Comparison of ENCODE assay signal across 11 mouse cellular contexts in the genomic region with DNA sequence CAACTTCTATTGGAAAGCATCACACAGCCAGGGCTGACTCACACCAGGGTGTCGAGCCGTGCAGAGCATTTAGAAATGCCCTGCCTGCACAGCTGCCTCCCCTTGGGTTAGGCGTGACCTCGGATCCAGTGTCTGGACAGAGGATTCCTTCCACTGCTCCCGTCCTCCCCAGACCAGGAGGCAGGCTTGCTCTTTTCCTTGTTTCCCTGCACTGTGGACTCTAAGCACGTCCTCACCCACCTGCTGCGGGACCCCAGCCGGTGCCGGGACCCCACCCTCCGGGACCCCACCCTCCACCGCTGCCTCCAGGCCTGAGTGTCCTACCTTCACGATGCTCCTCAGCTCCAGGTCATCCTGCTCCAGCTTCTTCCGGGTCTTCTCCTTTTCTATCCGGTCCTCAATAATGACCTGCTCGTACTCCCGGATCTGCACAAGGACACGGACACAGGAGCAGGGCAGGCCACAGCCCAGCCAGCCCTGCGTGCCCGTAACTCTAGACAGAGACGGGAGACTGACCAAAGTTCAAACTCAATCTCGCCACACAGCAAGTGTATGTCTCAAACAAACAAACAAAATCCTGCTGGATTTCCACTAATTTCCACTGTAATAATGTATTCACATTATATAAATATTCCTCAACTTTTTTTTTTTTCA. TPM values are rescaled to one million over a fixed set of nuclear protein-coding genes. Genes with fewer than 3 reads are reported as not detected.
DNase-seq lines count a peak whose midpoint lies in the region; ATAC-seq and TF ChIP-seq lines count a peak whose summit lies in the region.
"Had no signal": no experiment of that assay in that cellular context is flagged by ENCODE, and none has a peak within 500 bp of the region (broad histone marks: within the 10 kb centered on the region; RNA-seq: fewer than 3 reads in every experiment).

No protein-coding gene starts in this region.

- no peak overlapping the region for H3K9ac ChIP-seq in lung, postnatal 0 days (replicated peaks; ENCODE audit: low read depth)
- H3K9ac ChIP-seq: heart, embryonic 15.5 days had no signal

- TF ChIP-seq CTCF in lung, postnatal 0 days (IDR thresholded peaks at IDR 0.05) = no peak

- H3K9me3 ChIP-seq in lung, postnatal 0 days (ENCODE audit: low read length) = no peaks in the 10 kb centered on the region
- H3K9me3 ChIP-seq: G1E; heart, embryonic 15.5 days had no signal

- no peaks in the 10 kb centered on the region for H3K27me3 ChIP-seq in lung, postnatal 0 days (replicated peaks; ENCODE audit: insufficient read depth, low read length)
- H3K27me3 ChIP-seq in myocyte (ENCODE audit: control insufficient read depth, insufficient read depth, insufficient read length) = no peaks in the 10 kb centered on the region
- H3K27me3 ChIP-seq: heart, embryonic 15.5 days had no signal

- 72% methylated on average over 21 of the region's 21 CpGs for WGBS in lung, postnatal 0 days

- 0 out of 2 replicates have a peak, but pooled peaks have one; percentile 17 for ATAC-seq in lung, postnatal 0 days
- ATAC-seq in cerebellum, adult (ENCODE audit: insufficient number of reproducible peaks, low FRiP score, low TSS enrichment) = no peak

- no peaks in the 10 kb centered on the region for H3K79me2 ChIP-seq in myocyte (ENCODE audit: control insufficient read depth, insufficient read depth)

- TF ChIP-seq POLR2A in myocyte (IDR thresholded peaks at IDR 0.05; ENCODE audit: insufficient read length, low read depth) = no peak

- no peak overlapping the region for H3K4me3 ChIP-seq in lung, postnatal 0 days (ENCODE audit: low read depth, low read length)
- H3K4me3 ChIP-seq in myocyte = no peak overlapping the region
- H3K4me3 ChIP-seq: heart, embryonic 15.5 days had no signal

- no peak for TF ChIP-seq EP300 in lung, postnatal 0 days (IDR thresholded peaks at IDR 0.05)

- no peak overlapping the region for H3K4me2 ChIP-seq in lung, postnatal 0 days (replicated peaks; ENCODE audit: low read depth, low read length)
- peak overlapping the region; percentile 6 for H3K4me2 ChIP-seq in myocyte (ENCODE audit: low read depth)
- H3K4me2 ChIP-seq: heart, embryonic 15.5 days had no signal

- H3K4me1 ChIP-seq in lung, postnatal 0 days (ENCODE audit: insufficient read depth, low read depth, low read length) = no peaks in the 10 kb centered on the region

- no peak overlapping the region for H3ac ChIP-seq in myocyte (ENCODE audit: control insufficient read depth, insufficient read length)

- H3K36me3 ChIP-seq in lung, postnatal 0 days (ENCODE audit: insufficient read depth, low read length) = no peaks in the 10 kb centered on the region
- H3K36me3 ChIP-seq in myocyte (ENCODE audit: control insufficient read depth, insufficient read depth) = peaks cover 5% of the 10 kb centered on the region

- H3K27ac ChIP-seq in lung, postnatal 0 days (ENCODE audit: low read length) = no peak overlapping the region
- H3K27ac ChIP-seq: heart, embryonic 15.5 days had no signal

- no peak for DNase-seq in lung, postnatal 0 days (ENCODE audit: low spot score)
- no peak for DNase-seq in lung, postnatal 25 days (ENCODE audit: low spot score)
- DNase-seq in adrenal gland, adult 2 months = peak; percentile 66
- peak; percentile 75 for DNase-seq in kidney, adult 11 months
- DNase-seq in layer of hippocampus, postnatal 14 days (ENCODE audit: low spot score in 2 of 2) = no peak
- DNase-seq in heart, adult 8-10 months (ENCODE audit: low spot score) = no peak
- DNase-seq: lung, postnatal 36 days had no signal

TF ChIP-seq in myocyte, 11 proteins besides CTCF, POLR2A, EP300 and RAD21:
- TF ChIP-seq CEBPB (IDR thresholded peaks at IDR 0.05; ENCODE audit: insufficient read depth, poor library complexity, severe bottlenecking) (no peak), TCF12 (IDR thresholded peaks at IDR 0.05; ENCODE audit: insufficient read depth, poor library complexity, severe bottlenecking) (no peak), MYOG (IDR thresholded peaks at IDR 0.05; ENCODE audit: control insufficient read depth in 1 of 3, insufficient read depth in 1 of 3, insufficient read length in 2 of 3, low read depth in 2 of 3) (peak; percentile 19 to 86 (median 31)), MYOD1 (IDR thresholded peaks at IDR 0.05; ENCODE audit: control insufficient read depth in 1 of 3, insufficient read length in 2 of 3, low read depth in 2 of 3) (peak; percentile 14 to 78 (median 62)), USF1 (IDR thresholded peaks at IDR 0.05; ENCODE audit: low read depth) (no peak), E2F4 (IDR thresholded peaks at IDR 0.05; ENCODE audit: insufficient read depth) (no peak), REST (IDR thresholded peaks at IDR 0.05; ENCODE audit: insufficient read depth, insufficient read length) (no peak), TCF3 (IDR thresholded peaks at IDR 0.05; ENCODE audit: insufficient read length, low read depth) (no peak), MAX (IDR thresholded peaks at IDR 0.05; ENCODE audit: low read depth) (no peak), SRF (IDR thresholded peaks at IDR 0.05; ENCODE audit: control insufficient read depth, insufficient read length, low read depth) (no peak), POLR2AphosphoS2 (IDR thresholded peaks at IDR 0.05; ENCODE audit: insufficient read length, low read depth) (peak; percentile 35)

RNA-seq across cellular contexts. Expression of a gene that starts 36.8 kb away (rescaled TPM):
- polyA plus RNA-seq in lung, postnatal 0 days (2015; fragmentation: Nextera tagmentation; extraction: Ambion mirVana) = 6.0 and 7.6 TPM in 2 replicates
- total RNA-seq in adrenal gland, adult 2 months (2021) = 1 to 10 TPM; 1.8 to 2.0 TPM
- polyA plus RNA-seq in adrenal gland, adult 2 months (2012; rRNA removed) = 0.01 and 0.06 TPM in 2 replicates
- polyA plus RNA-seq in myocyte (2012; fragmentation: generic; extraction: Trizol) = 0.80 TPM
- total RNA-seq in layer of hippocampus, postnatal 14 days (2021) = 1 to 10 TPM; 4.5 to 8.7 TPM
- 1 to 10 TPM in 1 of 4 experiments, under 1 TPM in 3; 0.31 to 1.6 (median 0.45) TPM for total RNA-seq in heart, adult 8-10 months (2022)

RNA-seq across cellular contexts. Expression of a gene that starts 37.0 kb away (rescaled TPM):
- polyA plus RNA-seq in lung, postnatal 0 days (2015; fragmentation: Nextera tagmentation; extraction: Ambion mirVana) = 641 and 670 TPM in 2 replicates
- total RNA-seq in adrenal gland, adult 2 months (2021) = 100 to 1,000 TPM; 378 to 722 TPM
- polyA plus RNA-seq in adrenal gland, adult 2 months (2012; rRNA removed) = 23.8 and 26.0 TPM in 2 replicates
- polyA plus RNA-seq in myocyte (2012; fragmentation: generic; extraction: Trizol) = 2,314 TPM
- total RNA-seq in layer of hippocampus, postnatal 14 days (2021) = 100 to 1,000 TPM; 237 to 253 TPM
- 100 to 1,000 TPM; 282 to 337 (median 300) TPM for total RNA-seq in heart, adult 8-10 months (2022)

RNA-seq across cellular contexts. Expression of a gene that starts 43.1 kb away (rescaled TPM):
- polyA plus RNA-seq in lung, postnatal 0 days (2015; fragmentation: Nextera tagmentation; extraction: Ambion mirVana) = 1.1 TPM in 2 replicates
- total RNA-seq in adrenal gland, adult 2 months (2021) = 10 to 100 TPM; 16.5 to 17.2 TPM
- 5.5 and 9.6 TPM in 2 replicates for polyA plus RNA-seq in adrenal gland, adult 2 months (2012; rRNA removed)
- 0.78 TPM for polyA plus RNA-seq in myocyte (2012; fragmentation: generic; extraction: Trizol)
- total RNA-seq in layer of hippocampus, postnatal 14 days (2021) = 10 to 100 TPM; 13.2 to 15.2 TPM
- total RNA-seq in heart, adult 8-10 months (2022) = 1 to 10 TPM; 1.5 to 5.4 (median 2.1) TPM

Comparison
In these comparisons a context has a peak if more than half of its experiments do, and no peak if none do; other contexts are left out.
1. DNase-seq: peak in adrenal gland, adult 2 months (single experiment) and kidney, adult 11 months (single experiment); none in lung, postnatal 0 days (single experiment), lung, postnatal 25 days (single experiment), layer of hippocampus, postnatal 14 days (0 of 2) and heart, adult 8-10 months (single experiment).